Mouse (Mus musculus) hindbrain, embryonic 15.5 days (tissue): Measurements from ENCODE around the gene Scn4b. TPM values are rescaled to one million over a fixed set of nuclear protein-coding genes. Genes with fewer than 3 reads are reported as not detected.

ENCODE experiments used
- ATAC-seq: fragments of 200-750 bp; cut with Nextera tagmentation; 2 replicates; pipeline ENCODE4 v1.8.0; 2017; ENCODE audit warnings: low read depth, moderate number of reproducible peaks, moderate TSS enrichment; ENCODE audit not compliant: low FRiP score
- H3K27ac ChIP-seq: fragments of 300-500 bp; sonication (generic); replicated peaks from 2 replicates; pipeline ENCODE4 v1.5.1; 2015; ENCODE audit warnings: mild to moderate bottlenecking, inconsistent platforms
- H3K27me3 ChIP-seq: fragments of 300-500 bp; sonication (generic); 2 replicates; pipeline ENCODE4 v1.6.1; 2015; ENCODE audit warnings: control low read depth, inconsistent platforms
- H3K36me3 ChIP-seq: fragments of 300-500 bp; sonication (generic); 2 replicates; pipeline ENCODE4 v1.6.1; 2015; ENCODE audit warnings: control low read depth, inconsistent platforms
- H3K4me1 ChIP-seq: fragments of 300-500 bp; sonication (generic); replicated peaks from 2 replicates; pipeline ENCODE4 v1.6.1; 2015; ENCODE audit warnings: control low read depth, inconsistent platforms
- H3K4me2 ChIP-seq: fragments of 300-500 bp; sonication (generic); 2 replicates; pipeline ENCODE4 v1.6.1; 2015; ENCODE audit warnings: moderate library complexity, mild to moderate bottlenecking, inconsistent platforms
- H3K4me3 ChIP-seq: fragments of 300-500 bp; sonication (generic); 2 replicates; pipeline ENCODE4 v1.5.1; 2015; ENCODE audit warnings: mild to moderate bottlenecking, inconsistent platforms
- H3K9ac ChIP-seq: fragments of 300-500 bp; sonication (generic); 2 replicates; pipeline ENCODE4 v1.6.1; 2015; ENCODE audit warnings: inconsistent platforms
- H3K9me3 ChIP-seq: fragments of 300-500 bp; sonication (generic); 2 replicates; pipeline ENCODE4 v1.6.1; 2016; ENCODE audit warnings: control low read depth, inconsistent platforms
- WGBS: fragments of 180-500 bp; shearing (Covaris S2); methylation state at CpG from one replicate; pipeline ENCODE4 v1.1.7; 2015; 5-methylcytosine and 5-hydroxymethylcytosine counted together
- polyA plus RNA-seq: library from polyadenylated mRNA; unstranded; fragments of >200 nt; fragmentation: Nextera tagmentation; extraction: Ambion mirVana; gene quantifications from 2 replicates; pipeline ENCODE4 v1.2.1, GENCODE M21; 2015

The Scn4b gene
- polyA plus RNA-seq, 1 experiment from 2014 or later: 0.31 TPM

DNA sequence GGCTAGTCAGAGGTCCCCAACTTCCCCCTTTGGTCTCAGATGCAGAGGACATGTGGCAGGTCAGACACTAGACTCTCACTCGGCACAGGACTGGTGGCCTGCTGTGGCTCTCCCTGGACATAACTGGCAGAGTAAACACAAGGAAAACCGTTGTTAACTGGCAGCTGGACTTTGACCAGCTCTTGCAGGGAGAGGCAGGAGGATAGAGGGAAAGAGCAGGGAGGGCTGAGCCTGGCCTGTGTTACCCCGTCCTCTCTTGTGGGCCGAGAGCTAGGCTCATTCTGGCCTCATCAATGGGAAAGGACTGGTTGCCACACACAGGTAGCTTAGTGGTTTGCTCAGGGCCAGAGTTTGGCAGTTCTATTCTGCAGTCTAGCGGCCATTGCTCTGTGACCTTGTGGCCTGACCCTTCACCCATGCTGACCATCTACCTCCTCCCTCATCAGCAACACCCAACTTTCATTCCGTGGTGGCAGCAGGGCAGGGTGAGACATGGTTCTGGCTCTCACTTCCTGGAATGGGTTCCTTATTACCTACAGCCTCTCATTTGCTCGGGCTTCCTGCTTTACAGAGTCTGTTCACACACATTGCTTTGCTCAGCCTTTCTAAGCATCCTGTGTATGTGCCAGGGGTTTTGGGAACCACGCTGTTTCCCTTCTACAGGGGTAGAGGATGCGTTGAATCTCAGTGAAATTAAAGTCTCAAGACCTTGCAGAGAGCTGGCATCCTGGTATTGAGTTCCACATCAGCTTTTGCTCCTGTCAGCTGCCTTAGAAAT, 64.0 kb downstream of the Scn4b start:
- ATAC-seq: no peak
- H3K4me2 ChIP-seq: no peak overlapping the region
- no peak overlapping the region for H3K9ac ChIP-seq
- H3K36me3 ChIP-seq: no peaks in the 10 kb centered on the region
- H3K9me3 ChIP-seq: no peaks in the 10 kb centered on the region
- WGBS: 80% methylated on average over 9 of the region's 9 CpGs
- H3K27ac ChIP-seq: no peak overlapping the region
- H3K4me1 ChIP-seq: no peaks in the 10 kb centered on the region
- H3K4me3 ChIP-seq: no peak overlapping the region
- H3K27me3 ChIP-seq: no peaks in the 10 kb centered on the region

Other genes with a start within 250 kb of the Scn4b start
- gene Atp5l, start 217.7 kb upstream of the Scn4b start, polyA plus RNA-seq: 802 and 842 TPM in 2 replicates
- gene Ube4a, start 172.8 kb upstream of the Scn4b start, polyA plus RNA-seq: 34.6 and 35.1 TPM in 2 replicates
- not detected in 2 replicates for gene Cd3g, start 158.0 kb upstream of the Scn4b start, polyA plus RNA-seq
- gene Cd3d, start 156.6 kb upstream of the Scn4b start, polyA plus RNA-seq: not detected in 2 replicates
- 0.18 TPM in 1 of 2 replicates, not detected in the other for gene Cd3e, start 128.8 kb upstream of the Scn4b start, polyA plus RNA-seq
- gene Mpzl2, start 98.6 kb upstream of the Scn4b start, polyA plus RNA-seq: 2.6 and 3.3 TPM in 2 replicates
- 1.3 TPM in 2 replicates for gene Mpzl3, start 83.2 kb upstream of the Scn4b start, polyA plus RNA-seq
- 0.31 and 0.34 TPM in 2 replicates for gene Jaml, start 59.2 kb upstream of the Scn4b start, polyA plus RNA-seq
- 10.3 TPM in 2 replicates for gene Scn2b, start 20.6 kb upstream of the Scn4b start, polyA plus RNA-seq
- gene BC049352, start 43.6 kb downstream of the Scn4b start, polyA plus RNA-seq: not detected in 2 replicates
- gene Tmprss4, start 65.7 kb downstream of the Scn4b start, polyA plus RNA-seq: 0.14 TPM in 1 of 2 replicates, not detected in the other
- 0.62 and 1.0 TPM in 2 replicates for gene Il10ra, start 130.8 kb downstream of the Scn4b start, polyA plus RNA-seq
- not detected in 2 replicates for gene Tmprss13, start 180.7 kb downstream of the Scn4b start, polyA plus RNA-seq
- gene Fxyd6, start 231.8 kb downstream of the Scn4b start, polyA plus RNA-seq: 577 and 611 TPM in 2 replicates